Mouse (Mus musculus) cerebellum, adult 2 months (tissue): Measurements from ENCODE around the gene Mrpl44.

Source experiments
- CTCF ChIP-seq: fragments of 200-500 bp; IDR thresholded peaks from 2 replicates; pipeline ENCODE4 v1.5.1; 2011; ENCODE audit warnings: low read depth, mild to moderate bottlenecking, control low read depth, low read length, moderate library complexity, borderline replicate concordance; ENCODE audit not compliant: insufficient read depth
- POLR2A ChIP-seq: fragments of 200-500 bp; IDR thresholded peaks from 2 replicates; pipeline ENCODE4 v1.6.1; 2011; ENCODE audit warnings: low read length, control low read depth, borderline replicate concordance; ENCODE audit not compliant: insufficient read depth

DNA sequence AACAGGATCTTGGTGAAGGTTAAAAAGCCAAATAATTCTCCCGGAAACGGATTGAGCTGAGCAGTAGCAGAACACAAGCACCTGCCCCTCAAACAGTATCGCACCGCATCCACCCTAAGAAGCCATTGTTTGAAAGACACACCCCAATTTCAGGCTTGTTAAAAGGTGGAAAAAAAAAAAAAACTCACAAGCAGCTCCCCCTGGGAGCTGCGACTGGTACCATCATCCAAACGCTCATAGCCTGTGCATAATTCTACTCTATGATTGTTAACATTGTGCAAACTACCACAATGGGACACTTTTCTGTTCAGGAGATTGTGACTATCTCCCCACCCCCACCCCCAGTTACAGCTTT, 13.9 kb upstream of the Mrpl44 start:
- no peak for TF ChIP-seq CTCF
- TF ChIP-seq POLR2A, result no peak
